Mouse (Mus musculus) small intestine, adult 2 months (tissue): Measurements from ENCODE around the gene Olfr215.
"Not testable (repeated sequence)": the region's sequence is repeated elsewhere in the genome, so short reads cannot be mapped to it uniquely, and the experiment has no call there.

ENCODE experiments used
- CTCF ChIP-seq: fragments of 200-500 bp; IDR thresholded peaks from 2 replicates; pipeline ENCODE4 v1.5.1; 2012; ENCODE audit warnings: low read depth, mild to moderate bottlenecking, control low read depth, inconsistent platforms, low read length, moderate library complexity, mixed read lengths; ENCODE audit not compliant: insufficient replicate concordance, insufficient read length; ENCODE audit errors: extremely low read depth
- POLR2A ChIP-seq: fragments of 200-500 bp; IDR thresholded peaks from 2 replicates; pipeline ENCODE4 v1.6.1; 2012; ENCODE audit warnings: low read depth, mild to moderate bottlenecking, control low read depth, inconsistent platforms, low read length, moderate library complexity

DNA sequence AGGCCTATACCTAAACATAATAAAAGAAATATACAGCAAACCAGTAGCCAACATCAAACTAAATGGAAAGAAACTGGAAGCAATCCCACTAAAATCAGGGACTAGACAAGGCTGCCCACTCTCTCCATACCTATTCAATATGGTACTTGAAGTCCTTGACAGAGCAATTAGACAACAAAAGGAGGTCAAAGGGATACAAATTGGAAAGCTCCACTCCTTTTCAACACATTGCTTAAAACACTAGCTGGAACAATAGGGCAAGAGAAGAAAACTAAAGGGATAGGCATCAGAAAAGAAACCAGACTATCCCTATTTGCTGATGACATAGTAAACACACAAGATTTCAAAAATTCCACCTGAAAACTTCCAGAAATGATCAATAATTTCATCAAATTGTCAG is 17.0 kb upstream of the Olfr215 start:
- not testable (repeated sequence) for TF ChIP-seq CTCF, POLR2A
